Mouse (Mus musculus) liver, embryonic 14.5 days (tissue): Measurements from ENCODE around the gene Rinl.

Experiments used
- CTCF ChIP-seq: IDR thresholded peaks from 2 replicates; pipeline ENCODE4 v1.5.1; 2016; ENCODE audit warnings: antibody characterized with exemption, low read depth, control low read depth
- EP300 ChIP-seq: IDR thresholded peaks from 2 replicates; pipeline ENCODE4 v1.6.1; 2016; ENCODE audit warnings: antibody characterized with exemption, low read depth

- TF ChIP-seq CTCF = no peak
- no peak for TF ChIP-seq EP300
These were observed 29.7 kb downstream of the Rinl start for GRCm38 (mm10) chr7:28818436-28818835.
